Mouse (Mus musculus) hindbrain, embryonic 10.5 days (tissue): ENCODE data around the gene Rtbdn. TPM values are rescaled to one million over a fixed set of nuclear protein-coding genes. Genes with fewer than 3 reads are reported as not detected.

Experiments
- DNase-seq: peaks from one replicate; pipeline ENCODE4 v3.0.0-alpha.2; 2017; ENCODE audit warnings: low spot score
- H3K27ac ChIP-seq: fragments of 300-500 bp; sonication (generic); 2 replicates; pipeline ENCODE4 v1.5.1; 2016; ENCODE audit warnings: mild to moderate bottlenecking, moderate library complexity
- H3K27me3 ChIP-seq: fragments of 300-500 bp; sonication (generic); 2 replicates; pipeline ENCODE4 v1.6.1; 2016; ENCODE audit warnings: mild to moderate bottlenecking; ENCODE audit not compliant: poor library complexity, insufficient read depth, severe bottlenecking
- H3K36me3 ChIP-seq: fragments of 300-500 bp; sonication (generic); 2 replicates; pipeline ENCODE4 v1.6.1; 2016; ENCODE audit warnings: mild to moderate bottlenecking, moderate library complexity
- H3K4me1 ChIP-seq: fragments of 300-500 bp; sonication (generic); replicated peaks from 2 replicates; pipeline ENCODE4 v1.6.1; 2016; ENCODE audit warnings: mild to moderate bottlenecking
- H3K4me3 ChIP-seq: fragments of 300-500 bp; sonication (generic); 2 replicates; pipeline ENCODE4 v1.5.1; 2016; ENCODE audit warnings: mild to moderate bottlenecking, moderate library complexity
- H3K9me3 ChIP-seq: fragments of 300-500 bp; sonication (generic); 2 replicates; pipeline ENCODE4 v1.6.1; 2016; ENCODE audit warnings: mild to moderate bottlenecking, moderate library complexity
- WGBS: fragments of 180-500 bp; shearing (Covaris S2); methylation state at CpG from one replicate; pipeline ENCODE4 v1.1.7; 2016; 5-methylcytosine and 5-hydroxymethylcytosine counted together
- polyA plus RNA-seq: library from polyadenylated mRNA; unstranded; fragments of >200 nt; fragmentation: Nextera tagmentation; extraction: Ambion mirVana; gene quantifications from 2 replicates; pipeline ENCODE4 v1.2.1, GENCODE M21; 2016

The Rtbdn gene
- polyA plus RNA-seq, 1 experiment from 2014 or later: 0.55 TPM

DNA sequence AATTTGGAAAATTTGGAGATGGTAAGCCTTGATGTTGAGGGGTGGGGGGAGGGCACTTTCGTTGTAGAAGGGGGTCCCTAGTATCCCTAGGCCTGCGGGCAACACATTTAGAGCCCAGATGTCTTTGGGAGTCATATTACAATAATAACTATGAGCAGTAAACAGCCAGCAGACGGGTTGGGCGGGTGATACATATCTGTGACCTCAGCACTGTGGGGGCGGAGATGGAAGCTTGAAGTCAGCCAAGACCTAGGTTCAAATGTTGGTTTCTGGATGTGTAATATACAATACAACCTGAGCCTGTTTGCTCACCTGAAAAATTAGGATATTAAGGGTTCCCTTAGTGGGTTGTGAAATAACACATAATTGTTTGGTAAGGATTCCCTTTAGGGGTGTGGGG is 36.8 kb upstream of the Rtbdn start:
- Histone ChIP-seq H3K27me3 (peaks cover 71% of the 10 kb centered on the region), H3K9me3 (0 out of 2 replicates have a peak, but pooled peaks cover 5% of the 10 kb centered on the region), H3K36me3 (peaks cover 15% of the 10 kb centered on the region; the same call in 1 of the 2 replicates), H3K4me1 (peaks cover 35% of the 10 kb centered on the region), H3K27ac (no peak overlapping the region), H3K4me3 (no peak overlapping the region)
- WGBS: 78% methylated on average over 5 of the region's 5 CpGs
- no peak for DNase-seq

DNA sequence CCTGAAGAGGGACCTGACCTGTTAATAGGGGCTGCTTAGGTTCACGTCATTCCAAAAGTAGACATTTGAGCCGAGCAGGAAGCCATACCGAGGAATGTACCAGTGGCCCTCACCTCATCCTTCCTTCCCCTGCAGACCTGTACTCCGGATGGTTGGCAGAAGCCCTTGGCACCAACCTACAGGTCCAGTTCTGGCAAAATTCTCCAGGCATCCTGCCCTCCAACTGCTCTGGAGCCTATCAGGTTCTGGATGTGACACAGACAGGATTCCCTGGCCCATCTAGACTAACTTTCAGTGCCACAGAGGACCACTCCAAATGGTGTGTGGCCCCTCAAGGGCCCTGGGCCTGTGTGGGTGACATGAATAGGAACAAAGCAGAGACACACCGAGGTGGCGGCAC is 36.2 kb upstream of the Rtbdn start:
- peaks cover 71% of the 10 kb centered on the region for H3K27me3 ChIP-seq
- H3K36me3 ChIP-seq: peaks cover 20% of the 10 kb centered on the region
- H3K4me1 ChIP-seq: peaks cover 35% of the 10 kb centered on the region
- DNase-seq: no peak
- H3K4me3 ChIP-seq: no peak overlapping the region
- 0 out of 2 replicates have a peak, but pooled peaks cover 5% of the 10 kb centered on the region for H3K9me3 ChIP-seq
- no peak overlapping the region for H3K27ac ChIP-seq
- 85% methylated on average over 6 of the region's 6 CpGs for WGBS

DNA sequence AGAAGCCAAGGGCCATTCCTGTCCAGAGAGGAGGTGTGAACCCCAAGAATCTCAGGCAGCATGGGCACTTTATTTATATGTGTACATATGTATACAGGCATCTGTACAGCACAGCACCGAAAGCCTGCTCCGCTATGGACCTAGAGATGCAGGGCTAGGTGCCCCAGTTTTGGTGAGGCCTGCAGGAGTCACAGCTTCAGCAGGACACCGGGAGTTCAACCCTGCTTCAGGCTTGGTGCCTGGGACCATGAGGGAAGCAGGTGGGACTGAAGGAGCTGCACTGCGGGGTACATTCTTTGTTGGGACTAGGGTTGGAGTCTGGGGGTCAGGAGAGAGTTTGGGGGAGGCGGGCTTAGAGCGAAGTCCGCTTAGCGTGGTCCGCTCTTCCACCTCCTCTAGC is 34.9 kb upstream of the Rtbdn start:
- H3K9me3 ChIP-seq: 0 out of 2 replicates have a peak, but pooled peaks cover 5% of the 10 kb centered on the region
- peak overlapping the region; percentile 48; the same call in 1 of the 2 replicates for H3K4me3 ChIP-seq
- 80% methylated on average over 9 of the region's 9 CpGs for WGBS

DNA sequence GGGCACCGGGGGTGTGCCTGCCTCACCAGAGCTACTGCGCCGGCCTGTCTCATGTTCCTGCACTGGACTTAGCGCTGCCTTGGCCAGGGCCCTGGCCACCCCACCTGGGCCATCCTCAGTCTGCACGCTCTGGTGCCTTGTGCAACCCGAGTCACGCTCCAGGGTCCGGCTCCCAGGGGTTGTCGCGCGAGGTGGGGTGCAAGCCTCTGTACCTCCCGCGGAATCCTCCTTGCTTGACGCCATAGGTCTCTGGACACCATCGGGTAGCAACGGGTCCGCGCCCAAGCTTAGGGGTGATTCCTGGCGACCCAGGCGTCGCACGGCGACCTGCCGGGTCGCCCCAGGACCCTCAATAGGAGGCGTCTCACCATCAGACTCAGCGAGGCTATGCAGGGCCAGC is 34.4 kb upstream of the Rtbdn start:
- peaks cover 33% of the 10 kb centered on the region for H3K36me3 ChIP-seq
- 0 out of 2 replicates have a peak, but pooled peaks cover 5% of the 10 kb centered on the region for H3K9me3 ChIP-seq
- H3K27me3 ChIP-seq: peaks cover 87% of the 10 kb centered on the region

More for the DNA sequence above, 34.9 kb upstream of the Rtbdn start:
- Histone ChIP-seq H3K4me1 (peaks cover 35% of the 10 kb centered on the region), H3K27ac (no peak overlapping the region), H3K27me3 (peaks cover 81% of the 10 kb centered on the region), H3K36me3 (peaks cover 30% of the 10 kb centered on the region)
- no peak for DNase-seq

DNA sequence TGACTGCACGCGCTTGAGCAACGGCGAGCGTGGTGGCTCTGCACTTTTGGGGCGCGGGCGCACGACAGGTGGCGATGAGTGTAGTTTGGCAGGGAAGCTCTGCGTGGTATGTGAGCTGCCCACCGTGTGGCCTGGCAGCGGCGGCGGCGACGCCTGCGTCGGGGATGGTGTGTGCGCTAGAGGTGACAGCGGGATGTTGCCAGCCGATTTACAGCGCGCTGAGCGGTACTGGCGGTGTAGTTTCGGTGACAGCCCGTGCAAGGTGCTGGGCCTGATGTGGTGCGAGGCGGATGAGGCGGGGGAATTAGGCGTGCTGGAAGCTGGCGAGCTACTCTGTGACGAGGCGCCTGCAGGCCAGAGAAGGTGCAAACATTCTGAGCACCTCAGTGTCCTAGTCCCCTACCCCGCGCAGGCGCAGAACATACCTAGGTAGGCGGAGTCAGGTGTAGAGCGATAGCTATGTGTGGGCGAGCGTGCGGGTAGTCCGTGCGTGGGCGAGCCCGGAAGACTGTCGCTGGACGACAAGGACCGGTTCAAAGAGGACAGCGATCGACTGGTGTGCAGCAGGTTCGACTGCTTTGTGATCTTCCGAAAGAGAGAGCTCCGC is 33.8 kb upstream of the Rtbdn start:
- Histone ChIP-seq H3K27ac (peak overlapping the region; percentile 13), H3K4me3 (peak overlapping the region; percentile 48), H3K9me3 (0 out of 2 replicates have a peak, but pooled peaks cover 5% of the 10 kb centered on the region), H3K27me3 (peaks cover 93% of the 10 kb centered on the region), H3K36me3 (peaks cover 37% of the 10 kb centered on the region), H3K4me1 (peaks cover 41% of the 10 kb centered on the region)
- DNase-seq: peak; percentile 64
- WGBS: 2% methylated on average over 55 of the region's 55 CpGs

More for the DNA sequence above, 34.4 kb upstream of the Rtbdn start:
- 0 out of 2 replicates have a peak overlapping the region, but pooled peaks have one; percentile 13 for H3K27ac ChIP-seq
- 21% methylated on average over 27 of the region's 27 CpGs for WGBS
- peak overlapping the region; percentile 48 for H3K4me3 ChIP-seq
- DNase-seq: no peak
- H3K4me1 ChIP-seq: peaks cover 35% of the 10 kb centered on the region

DNA sequence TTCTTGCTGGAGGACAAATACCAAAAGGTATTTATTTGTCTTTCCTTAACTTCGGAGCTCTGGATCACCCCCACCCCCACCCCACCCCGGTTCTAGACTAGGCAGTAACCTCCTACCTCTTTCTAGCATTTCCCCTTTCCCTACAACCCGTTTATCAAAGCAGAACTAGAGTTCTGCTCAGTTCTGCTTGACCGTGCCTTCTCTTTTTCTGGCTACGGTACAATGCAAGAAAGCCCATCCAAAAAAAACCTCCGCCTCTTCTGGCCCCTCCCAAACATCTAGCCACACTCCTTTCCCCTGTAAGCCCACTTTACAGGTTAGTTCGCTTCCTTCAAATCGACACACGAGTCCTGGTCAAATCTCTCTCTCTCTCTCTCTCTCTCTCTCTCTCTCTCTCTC is 33.3 kb upstream of the Rtbdn start:
- H3K9me3 ChIP-seq: 0 out of 2 replicates have a peak, but pooled peaks cover 5% of the 10 kb centered on the region
- no peak for DNase-seq
- WGBS: 16% methylated on average over 9 of the region's 9 CpGs
- peak overlapping the region; percentile 48 for H3K4me3 ChIP-seq
- peaks cover 37% of the 10 kb centered on the region for H3K36me3 ChIP-seq
- peaks cover 98% of the 10 kb centered on the region for H3K27me3 ChIP-seq
- H3K4me1 ChIP-seq: peaks cover 39% of the 10 kb centered on the region
- H3K27ac ChIP-seq: peak overlapping the region; percentile 13; the same call in 1 of the 2 replicates

DNA sequence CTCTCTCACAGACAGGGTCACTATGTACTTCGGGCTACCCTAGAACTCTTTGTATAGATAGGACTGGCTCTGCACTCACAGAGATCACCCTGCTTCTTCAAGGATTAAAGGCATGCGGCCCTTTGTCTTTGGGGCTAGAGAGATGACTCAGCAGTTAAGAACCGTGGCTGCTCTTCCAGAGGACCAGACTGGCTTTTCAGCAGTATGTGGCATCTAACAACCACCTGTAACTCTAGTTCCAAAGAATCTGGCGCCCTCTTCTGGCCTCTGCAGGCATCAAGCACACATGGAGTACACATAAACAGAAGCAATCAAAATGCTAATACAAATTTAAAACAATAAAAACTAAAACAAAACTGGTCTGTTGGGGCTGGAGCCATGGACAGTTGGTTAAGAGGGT is 32.8 kb upstream of the Rtbdn start:
- Histone ChIP-seq H3K27ac (no peak overlapping the region), H3K9me3 (0 out of 2 replicates have a peak, but pooled peaks cover 5% of the 10 kb centered on the region), H3K36me3 (peaks cover 37% of the 10 kb centered on the region), H3K27me3 (peaks cover 99% of the 10 kb centered on the region), H3K4me3 (peak overlapping the region; percentile 48; the same call in 1 of the 2 replicates), H3K4me1 (peaks cover 34% of the 10 kb centered on the region)
- WGBS: 32% methylated on average over 4 of the region's 4 CpGs
- no peak for DNase-seq

DNA sequence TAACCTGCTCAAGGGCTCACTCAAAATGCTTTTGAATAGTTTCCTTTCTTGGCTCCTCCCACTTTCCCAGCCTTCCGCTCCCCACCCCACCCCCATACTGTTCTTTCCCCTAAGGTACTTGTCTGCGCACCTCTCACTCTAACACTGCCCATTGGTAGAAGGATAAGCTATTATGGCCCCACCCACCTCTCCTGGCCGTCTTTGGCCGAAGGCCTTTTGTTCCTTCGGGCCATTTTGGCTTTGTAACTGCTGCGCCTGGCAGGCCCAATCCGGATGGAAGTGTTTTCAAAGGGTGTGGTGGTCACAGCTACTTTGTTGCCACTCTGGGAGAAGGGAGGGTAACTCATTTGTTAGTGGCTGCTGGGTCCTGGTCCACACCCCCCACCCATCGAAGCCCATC is 31.5 kb upstream of the Rtbdn start:
- H3K9me3 ChIP-seq: 0 out of 2 replicates have a peak, but pooled peaks cover 5% of the 10 kb centered on the region
- 89% methylated on average over 8 of the region's 8 CpGs for WGBS
- no peak overlapping the region for H3K27ac ChIP-seq
- H3K4me1 ChIP-seq: peaks cover 27% of the 10 kb centered on the region
- H3K4me3 ChIP-seq: no peak overlapping the region
- peaks cover 98% of the 10 kb centered on the region for H3K27me3 ChIP-seq
- DNase-seq: no peak
- peaks cover 46% of the 10 kb centered on the region for H3K36me3 ChIP-seq

DNA sequence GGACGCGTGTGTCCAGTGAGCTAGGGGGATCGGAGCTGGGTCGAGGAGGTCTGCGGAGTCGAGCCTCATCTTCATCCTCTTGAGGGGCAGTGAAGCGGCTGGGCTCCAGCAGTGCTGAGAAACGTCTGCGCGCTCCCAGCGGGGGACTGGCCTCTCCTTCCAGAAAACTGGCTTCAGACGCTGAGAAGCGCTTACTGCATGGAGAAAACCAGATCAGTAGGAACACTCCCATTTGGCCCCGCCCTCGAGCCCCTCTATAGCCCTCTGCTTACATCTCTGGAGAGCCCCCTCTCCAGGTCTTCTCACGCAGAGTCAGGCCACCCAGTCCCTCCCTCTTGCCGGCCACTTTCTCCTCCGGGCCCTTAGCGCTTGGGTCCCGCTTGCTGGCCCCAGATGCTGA is 29.0 kb upstream of the Rtbdn start:
- peaks cover 43% of the 10 kb centered on the region for H3K36me3 ChIP-seq
- H3K9me3 ChIP-seq: 0 out of 2 replicates have a peak, but pooled peaks cover 5% of the 10 kb centered on the region
- peaks cover 19% of the 10 kb centered on the region for H3K4me1 ChIP-seq
- H3K27me3 ChIP-seq: peaks cover 81% of the 10 kb centered on the region
- no peak for DNase-seq
- H3K4me3 ChIP-seq: no peak overlapping the region
- no peak overlapping the region for H3K27ac ChIP-seq
- WGBS: 27% methylated on average over 20 of the region's 20 CpGs

DNA sequence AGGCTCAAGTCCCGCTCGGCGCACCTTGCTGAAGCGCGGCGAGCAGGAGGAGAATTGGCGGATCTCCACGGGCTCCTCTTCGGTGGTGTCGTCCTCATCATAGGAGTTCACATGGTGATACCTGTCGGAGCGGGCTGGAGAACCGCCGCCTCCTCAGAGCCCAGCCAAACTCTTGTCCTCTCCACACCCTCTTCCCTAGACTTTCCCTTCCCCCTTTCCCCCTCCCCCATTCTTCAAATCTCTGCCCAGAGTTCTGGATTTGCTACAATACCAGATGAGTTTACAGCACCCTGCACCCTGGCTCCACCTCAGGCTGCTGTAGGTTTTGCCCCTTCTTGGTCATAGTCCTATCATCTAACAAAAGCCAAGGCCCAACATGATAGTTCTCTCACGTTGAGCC is 28.1 kb upstream of the Rtbdn start:
- Histone ChIP-seq H3K4me1 (peaks cover 10% of the 10 kb centered on the region), H3K4me3 (no peak overlapping the region), H3K36me3 (peaks cover 44% of the 10 kb centered on the region), H3K9me3 (0 out of 2 replicates have a peak, but pooled peaks cover 5% of the 10 kb centered on the region), H3K27ac (no peak overlapping the region), H3K27me3 (peaks cover 75% of the 10 kb centered on the region)
- 88% methylated on average over 15 of the region's 15 CpGs for WGBS
- DNase-seq: no peak

DNA sequence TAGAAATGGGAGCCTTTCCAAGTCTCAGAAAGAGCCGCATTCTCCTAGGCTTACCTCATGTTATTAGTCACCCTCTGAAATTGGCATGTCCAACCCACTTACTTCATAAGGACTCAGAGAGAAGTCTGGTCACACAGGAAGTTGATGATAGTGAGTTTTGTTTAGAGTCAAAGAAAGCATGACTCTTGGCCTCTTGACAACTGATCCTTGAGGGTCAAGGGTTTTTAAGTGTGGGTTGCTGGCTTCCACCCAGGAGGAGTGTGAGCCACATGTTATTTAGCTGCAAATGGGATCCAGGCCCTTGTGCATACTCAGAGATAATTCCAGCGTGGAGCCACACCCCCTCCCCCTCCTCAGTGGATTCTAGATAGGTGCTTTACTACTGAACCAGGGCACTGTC is 25.2 kb upstream of the Rtbdn start:
- H3K36me3 ChIP-seq: peaks cover 32% of the 10 kb centered on the region
- peaks cover 7% of the 10 kb centered on the region for H3K4me1 ChIP-seq
- H3K27ac ChIP-seq: no peak overlapping the region
- H3K9me3 ChIP-seq: no peaks in the 10 kb centered on the region
- DNase-seq: no peak
- 87% methylated on average over 2 of the region's 2 CpGs for WGBS
- H3K27me3 ChIP-seq: peaks cover 61% of the 10 kb centered on the region
- no peak overlapping the region for H3K4me3 ChIP-seq

DNA sequence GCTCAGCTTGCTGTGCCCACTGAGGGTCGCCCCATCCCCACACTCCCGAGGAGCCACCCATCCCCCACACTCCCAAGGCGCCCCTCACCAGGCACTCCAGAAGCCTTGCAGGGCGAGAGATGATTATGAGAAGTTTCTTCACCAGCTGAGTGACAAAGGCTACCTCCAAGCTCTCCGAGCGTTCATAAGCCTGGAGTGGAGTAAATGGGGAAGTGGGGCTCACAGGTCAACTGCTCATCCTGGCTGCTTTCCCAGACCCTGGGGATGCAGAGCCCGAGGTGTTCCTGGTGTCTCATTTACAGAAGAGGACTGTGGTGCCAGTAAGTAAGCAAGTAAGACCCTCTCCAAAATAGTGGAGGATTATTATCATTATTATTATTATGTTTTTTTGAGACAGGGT is 21.2 kb upstream of the Rtbdn start:
- H3K27ac ChIP-seq: no peak overlapping the region
- no peak for DNase-seq
- H3K4me3 ChIP-seq: no peak overlapping the region
- WGBS: 75% methylated on average over 7 of the region's 7 CpGs
- peaks cover 58% of the 10 kb centered on the region for H3K27me3 ChIP-seq
- H3K9me3 ChIP-seq: no peaks in the 10 kb centered on the region
- H3K4me1 ChIP-seq: peaks cover 13% of the 10 kb centered on the region
- peaks cover 13% of the 10 kb centered on the region for H3K36me3 ChIP-seq

DNA sequence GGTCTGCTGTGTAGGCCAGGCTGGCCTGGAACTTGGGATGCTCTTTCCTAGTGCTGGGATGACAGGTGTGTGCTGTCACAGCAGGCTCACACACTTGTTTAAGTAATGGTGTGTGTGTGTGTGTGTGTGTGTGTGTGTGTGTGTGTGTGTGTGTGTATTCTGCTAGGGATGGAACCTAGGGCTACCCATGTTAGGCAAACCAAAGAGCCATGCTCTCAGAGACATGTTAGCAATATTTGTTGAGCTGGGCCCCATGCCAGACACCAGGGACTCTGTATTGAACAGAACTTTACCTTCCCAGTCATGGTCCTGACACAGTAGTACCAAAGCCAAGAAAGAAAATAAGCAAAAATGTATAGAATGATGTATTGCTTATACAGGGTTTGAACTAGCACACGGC is 19.3 kb upstream of the Rtbdn start:
- WGBS: 86% methylated on average over 1 of the region's 1 CpGs

More for the DNA sequence above, 19.3 kb upstream of the Rtbdn start:
- Histone ChIP-seq H3K9me3 (no peaks in the 10 kb centered on the region), H3K36me3 (peaks cover 4% of the 10 kb centered on the region; the same call in 1 of the 2 replicates), H3K27ac (no peak overlapping the region), H3K4me3 (no peak overlapping the region), H3K27me3 (peaks cover 71% of the 10 kb centered on the region), H3K4me1 (peaks cover 13% of the 10 kb centered on the region)
- DNase-seq: no peak
